Mouse (Mus musculus) urinary bladder, postnatal 4 days (tissue): Measurements from ENCODE around the gene Gm10439.
"Not testable (repeated sequence)": the region's sequence is repeated elsewhere in the genome, so short reads cannot be mapped to it uniquely, and the experiment has no call there.

Experiments used
- DNase-seq, 2 experiments: peaks; one replicate each; pipeline ENCODE4 v3.0.0; 2021 to 2022; ENCODE audit warnings: low spot score in 2 of 2

The Gm10439 gene

DNA sequence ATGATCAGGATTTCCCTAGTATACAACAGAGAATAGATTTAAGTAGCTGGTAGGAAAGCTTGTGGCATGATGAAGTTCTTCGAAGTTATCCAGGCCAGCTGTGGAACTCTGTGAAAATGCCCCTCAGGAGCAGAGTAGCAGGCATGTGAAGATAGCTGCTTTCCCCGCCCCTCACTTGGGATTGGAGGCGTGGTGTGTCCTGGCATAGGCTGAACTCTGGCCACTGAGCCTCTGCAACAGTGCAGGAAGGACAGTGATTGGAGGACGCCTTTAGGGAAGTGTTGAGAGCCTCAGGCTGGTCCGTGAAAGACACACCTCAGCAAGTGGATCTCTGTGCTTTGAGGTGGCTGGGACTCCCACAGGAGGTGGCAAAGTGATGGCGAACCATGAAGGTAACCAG, at the start of gene Gm10439:
Gene Gm10439 (plus strand): TSS at position 301 of the 400 bp plus-strand sequence.
- not testable (repeated sequence) for DNase-seq
